Mouse (Mus musculus) midbrain, embryonic 14.5 days (tissue): ENCODE measurements around the gene Gsc2. TPM values are rescaled to one million over a fixed set of nuclear protein-coding genes. Genes with fewer than 3 reads are reported as not detected.

Experiments
- ATAC-seq: fragments of 200-750 bp; cut with Nextera tagmentation; 2 replicates; pipeline ENCODE4 v1.8.0; 2017; ENCODE audit warnings: moderate number of reproducible peaks, moderate library complexity; ENCODE audit not compliant: low FRiP score, low TSS enrichment
- DNase-seq: peaks from one replicate; pipeline ENCODE4 v3.0.0-alpha.2; 2015
- H3K27ac ChIP-seq: fragments of 300-500 bp; sonication (generic); replicated peaks from 2 replicates; pipeline ENCODE4 v1.5.1; 2014; ENCODE audit warnings: mild to moderate bottlenecking, low read depth, low read length, moderate library complexity
- H3K27me3 ChIP-seq: fragments of 300-500 bp; sonication (generic); 2 replicates; pipeline ENCODE4 v1.6.1; 2014; ENCODE audit warnings: low read length, control low read depth, mixed read lengths; ENCODE audit not compliant: control insufficient read depth, insufficient read depth
- H3K36me3 ChIP-seq: fragments of 300-500 bp; sonication (generic); 2 replicates; pipeline ENCODE4 v1.6.1; 2014; ENCODE audit warnings: low read length, control low read depth; ENCODE audit not compliant: control insufficient read depth, insufficient read depth
- H3K4me1 ChIP-seq: fragments of 300-500 bp; sonication (generic); 2 replicates; pipeline ENCODE4 v1.6.1; 2014; ENCODE audit warnings: mild to moderate bottlenecking, antibody characterized with exemption, low read length, control low read depth; ENCODE audit not compliant: control insufficient read depth, insufficient read depth
- H3K4me2 ChIP-seq: fragments of 300-500 bp; sonication (generic); 2 replicates; pipeline ENCODE4 v1.6.1; 2014; ENCODE audit warnings: mild to moderate bottlenecking, low read length, moderate library complexity
- H3K4me3 ChIP-seq: fragments of 300-500 bp; sonication (generic); replicated peaks from 2 replicates; pipeline ENCODE4 v1.5.1; 2014; ENCODE audit warnings: low read depth, low read length
- H3K9ac ChIP-seq: fragments of 300-500 bp; sonication (generic); replicated peaks from 2 replicates; pipeline ENCODE4 v1.6.1; 2014; ENCODE audit warnings: mild to moderate bottlenecking, low read length, moderate library complexity
- H3K9me3 ChIP-seq: fragments of 300-500 bp; sonication (generic); 2 replicates; pipeline ENCODE4 v1.6.1; 2016; ENCODE audit warnings: low read length, control low read depth, mixed read lengths; ENCODE audit not compliant: control insufficient read depth
- WGBS: fragments of 180-500 bp; shearing (Covaris S2); extraction: QIAGEN DNeasy Blood & Tissue Kit; methylation state at CpG from one replicate; pipeline ENCODE4 v1.1.7; 2014; 5-methylcytosine and 5-hydroxymethylcytosine counted together
- polyA plus RNA-seq: library from polyadenylated mRNA; unstranded; fragments of >200 nt; fragmentation: Nextera tagmentation; extraction: Ambion mirVana; gene quantifications from 2 replicates; pipeline ENCODE4 v1.2.1, GENCODE M21; 2014

The Gsc2 gene
- polyA plus RNA-seq, 1 experiment from 2014 or later, result 0.84 TPM

- no peak for DNase-seq
Measured at GRCm38 (mm10) chr16:17898462-17898861, 16.4 kb downstream of the Gsc2 start, which contains the start of the genes Dgcr2 and Tssk2. TSS of gene Dgcr2 (minus strand) at chr16:17898562. TSS of gene Tssk2 (plus strand) at chr16:17898637.

GRCm38 (mm10) chr16:17896091-17896490 is 18.8 kb downstream of the Gsc2 start:
- no peak overlapping the region for H3K9ac ChIP-seq
- H3K4me1 ChIP-seq, result peaks cover 5% of the 10 kb centered on the region; the same call in 1 of the 2 replicates
- H3K9me3 ChIP-seq, result no peaks in the 10 kb centered on the region
- H3K27me3 ChIP-seq, result no peaks in the 10 kb centered on the region
- DNase-seq, result no peak
- no peak overlapping the region for H3K4me3 ChIP-seq
- H3K36me3 ChIP-seq, result peaks cover 28% of the 10 kb centered on the region
- no peak overlapping the region for H3K27ac ChIP-seq
- no peak for ATAC-seq
- H3K4me2 ChIP-seq, result no peak overlapping the region

More at GRCm38 (mm10) chr16:17898462-17898861, 16.4 kb downstream of the Gsc2 start, which contains the start of the genes Dgcr2 and Tssk2:
- Histone ChIP-seq H3K9me3 (no peaks in the 10 kb centered on the region), H3K36me3 (peaks cover 51% of the 10 kb centered on the region), H3K4me2 (no peak within 1 kb of the TSS), H3K4me1 (no peaks in the 10 kb centered on the region), H3K27me3 (no peaks in the 10 kb centered on the region), H3K4me3 (no peak within 1 kb of the TSS), H3K9ac (no peak within 1 kb of the TSS), H3K27ac (no peak within 1 kb of the TSS)
- 91% methylated on average over 14 of the region's 14 CpGs for WGBS
- ATAC-seq, result no peak

GRCm38 (mm10) chr16:17893923-17894322 is 20.9 kb downstream of the Gsc2 start, which contains the start of gene Tssk1:
TSS of gene Tssk1 (plus strand) at chr16:17894223.
- H3K4me3 ChIP-seq, result no peak within 1 kb of the TSS
- peaks cover 8% of the 10 kb centered on the region for H3K36me3 ChIP-seq
- DNase-seq, result no peak
- H3K4me2 ChIP-seq, result no peak within 1 kb of the TSS
- no peak for ATAC-seq
- WGBS, result 82% methylated on average over 2 of the region's 2 CpGs
- H3K4me1 ChIP-seq, result peaks cover 17% of the 10 kb centered on the region
- H3K9ac ChIP-seq, result no peak within 1 kb of the TSS
- no peak within 1 kb of the TSS for H3K27ac ChIP-seq
- no peaks in the 10 kb centered on the region for H3K9me3 ChIP-seq
- H3K27me3 ChIP-seq, result no peaks in the 10 kb centered on the region

GRCm38 (mm10) chr16:17892606-17893005 is 22.3 kb downstream of the Gsc2 start:
- Histone ChIP-seq H3K27me3 (no peaks in the 10 kb centered on the region), H3K36me3 (no peaks in the 10 kb centered on the region), H3K27ac (no peak overlapping the region), H3K9ac (no peak overlapping the region), H3K4me2 (no peak overlapping the region), H3K4me1 (peaks cover 17% of the 10 kb centered on the region), H3K4me3 (no peak overlapping the region), H3K9me3 (no peaks in the 10 kb centered on the region)
- no peak for ATAC-seq
- WGBS, result 83% methylated on average over 3 of the region's 3 CpGs
- no peak for DNase-seq

- ATAC-seq (peak; percentile 98), DNase-seq (peak; percentile 100)
- H3K9ac ChIP-seq, result peak within 1 kb of the TSS; percentile 99
- no peaks in the 10 kb centered on the region for H3K9me3 ChIP-seq
- no peaks in the 10 kb centered on the region for H3K36me3 ChIP-seq
- H3K4me3 ChIP-seq, result peak within 1 kb of the TSS; percentile 92
- H3K27me3 ChIP-seq, result no peaks in the 10 kb centered on the region
- peaks cover 17% of the 10 kb centered on the region for H3K4me1 ChIP-seq
- under 1% methylated on average over 38 of the region's 38 CpGs for WGBS
- H3K4me2 ChIP-seq, result peak within 1 kb of the TSS; percentile 93
- peak within 1 kb of the TSS; percentile 97 for H3K27ac ChIP-seq
Measured at GRCm38 (mm10) chr16:17891567-17891959, 23.3 kb downstream of the Gsc2 start, which contains the start of gene Gm20518. TSS of gene Gm20518 (minus strand) at chr16:17891671.

- Histone ChIP-seq H3K36me3 (no peaks in the 10 kb centered on the region), H3K27ac (peak overlapping the region; percentile 97), H3K4me3 (peak overlapping the region; percentile 92), H3K4me1 (peaks cover 17% of the 10 kb centered on the region), H3K4me2 (peak overlapping the region; percentile 93), H3K9ac (peak overlapping the region; percentile 99), H3K27me3 (no peaks in the 10 kb centered on the region), H3K9me3 (no peaks in the 10 kb centered on the region)
- under 1% methylated on average over 43 of the region's 44 CpGs for WGBS
- peak; percentile 63 for ATAC-seq
- peak; percentile 67 for DNase-seq
Measured at GRCm38 (mm10) chr16:17890917-17891566, 23.8 kb downstream of the Gsc2 start.

GRCm38 (mm10) chr16:17890342-17890727 is 24.5 kb downstream of the Gsc2 start:
- peak overlapping the region; percentile 92 for H3K4me3 ChIP-seq
- H3K9me3 ChIP-seq, result no peaks in the 10 kb centered on the region
- H3K4me1 ChIP-seq, result peaks cover 17% of the 10 kb centered on the region
- H3K9ac ChIP-seq, result peak overlapping the region; percentile 99
- no peaks in the 10 kb centered on the region for H3K27me3 ChIP-seq
- 55% methylated on average over 2 of the region's 2 CpGs for WGBS
- peak overlapping the region; percentile 93 for H3K4me2 ChIP-seq
- no peaks in the 10 kb centered on the region for H3K36me3 ChIP-seq
- DNase-seq (peak; percentile 4), ATAC-seq (no peak)
- no peak overlapping the region for H3K27ac ChIP-seq

GRCm38 (mm10) chr16:17889689-17890341 is 25.0 kb downstream of the Gsc2 start:
- peak overlapping the region; percentile 99 for H3K9ac ChIP-seq
- H3K36me3 ChIP-seq, result no peaks in the 10 kb centered on the region
- DNase-seq (no peak), ATAC-seq (no peak)
- peak overlapping the region; percentile 92 for H3K4me3 ChIP-seq
- H3K27ac ChIP-seq, result no peak overlapping the region
- H3K27me3 ChIP-seq, result no peaks in the 10 kb centered on the region
- WGBS, result 83% methylated on average over 6 of the region's 6 CpGs
- H3K4me1 ChIP-seq, result peaks cover 17% of the 10 kb centered on the region
- peak overlapping the region; percentile 93 for H3K4me2 ChIP-seq
- no peaks in the 10 kb centered on the region for H3K9me3 ChIP-seq
